Mouse (Mus musculus): ENCODE measurements around the gene Hoxa7. TPM values are rescaled to one million over a fixed set of nuclear protein-coding genes. Genes with fewer than 3 reads are reported as not detected.

The Hoxa7 gene
- total RNA-seq, 1 experiment = 0.89 TPM

- H3K9me3 ChIP-seq (ENCODE audit: control insufficient read depth, insufficient read depth, low read depth, low read length) = no peaks in the 10 kb centered on the region
- TF ChIP-seq MAFK (IDR thresholded peaks at IDR 0.05; ENCODE audit: insufficient read depth, low read depth, low read length) = no peak
- no peak for TF ChIP-seq ZNF384 (IDR thresholded peaks at IDR 0.05; ENCODE audit: low read depth, low read length)
- TF ChIP-seq ZC3H11A (IDR thresholded peaks at IDR 0.05; ENCODE audit: borderline replicate concordance, low read depth, low read length) = no peak
- no peak for TF ChIP-seq HCFC1 (IDR thresholded peaks at IDR 0.05; ENCODE audit: borderline replicate concordance, insufficient read depth, low read length)
- TF ChIP-seq CHD2 (IDR thresholded peaks at IDR 0.05; ENCODE audit: low read depth, low read length) = no peak
- no peak overlapping the region for H3K9ac ChIP-seq (ENCODE audit: insufficient read depth, low read depth, low read length, poor library complexity, severe bottlenecking)
- H3K4me1 ChIP-seq (ENCODE audit: control insufficient read depth in 2 of 2, insufficient read depth in 2 of 2, low read length in 2 of 2, poor library complexity in 1 of 2) = peaks cover 0 to 2% of the 10 kb centered on the region in 2 experiments; a peak in 1 of 4 replicates
- H3K4me3 ChIP-seq (ENCODE audit: insufficient read depth in 1 of 2, low read depth in 1 of 2, low read length in 2 of 2, poor library complexity in 1 of 2, severe bottlenecking in 1 of 2) = no peak overlapping the region
- DNase-seq (ENCODE audit: low read depth, low spot score) = no peak
- in situ Hi-C loops (cut with MboI; ENCODE audit: low sequenced_read_pairs in 2 of 2, unreplicated experiment in 2 of 2) = no loop called here
- H3K27ac ChIP-seq (ENCODE audit: insufficient read depth, low read depth, low read length, poor library complexity, severe bottlenecking) = no peak overlapping the region
- H3K36me3 ChIP-seq (ENCODE audit: control insufficient read depth, insufficient read depth, low read length, poor library complexity, severe bottlenecking) = no peaks in the 10 kb centered on the region
Measured at GRCm38 (mm10) chr6:52248638-52249414, 27.2 kb upstream of the Hoxa7 start.

GRCm38 (mm10) chr6:52247766-52248637, 26.3 kb upstream of the Hoxa7 start:
- Histone ChIP-seq H3K27ac (ENCODE audit: insufficient read depth, low read depth, low read length, poor library complexity, severe bottlenecking) (no peak overlapping the region), H3K9ac (ENCODE audit: insufficient read depth, low read depth, low read length, poor library complexity, severe bottlenecking) (no peak overlapping the region), H3K36me3 (ENCODE audit: control insufficient read depth, insufficient read depth, low read length, poor library complexity, severe bottlenecking) (no peaks in the 10 kb centered on the region), H3K4me1 (ENCODE audit: control insufficient read depth in 2 of 2, insufficient read depth in 2 of 2, low read length in 2 of 2, poor library complexity in 1 of 2) (peaks cover 0 to 3% of the 10 kb centered on the region in 2 experiments; a peak in 2 of 4 replicates), H3K4me3 (ENCODE audit: insufficient read depth in 1 of 2, low read depth in 1 of 2, low read length in 2 of 2, poor library complexity in 1 of 2, severe bottlenecking in 1 of 2) (no peak overlapping the region), H3K9me3 (ENCODE audit: control insufficient read depth, insufficient read depth, low read depth, low read length) (no peaks in the 10 kb centered on the region)
- TF ChIP-seq MAFK (IDR thresholded peaks at IDR 0.05; ENCODE audit: insufficient read depth, low read depth, low read length) (no peak), HCFC1 (IDR thresholded peaks at IDR 0.05; ENCODE audit: borderline replicate concordance, insufficient read depth, low read length) (no peak), CHD2 (IDR thresholded peaks at IDR 0.05; ENCODE audit: low read depth, low read length) (no peak), ZNF384 (IDR thresholded peaks at IDR 0.05; ENCODE audit: low read depth, low read length) (no peak), ZC3H11A (IDR thresholded peaks at IDR 0.05; ENCODE audit: borderline replicate concordance, low read depth, low read length) (no peak)
- in situ Hi-C loops (cut with MboI; ENCODE audit: low sequenced_read_pairs in 2 of 2, unreplicated experiment in 2 of 2) = no loop called here
- no peak for DNase-seq (ENCODE audit: low read depth, low spot score)

- Histone ChIP-seq H3K4me3 (ENCODE audit: insufficient read depth in 1 of 2, low read depth in 1 of 2, low read length in 2 of 2, poor library complexity in 1 of 2, severe bottlenecking in 1 of 2) (no peak overlapping the region), H3K9me3 (ENCODE audit: control insufficient read depth, insufficient read depth, low read depth, low read length) (no peaks in the 10 kb centered on the region), H3K4me1 (ENCODE audit: control insufficient read depth in 2 of 2, insufficient read depth in 2 of 2, low read length in 2 of 2, poor library complexity in 1 of 2) (peaks cover 0 to 3% of the 10 kb centered on the region in 2 experiments; a peak in 2 of 4 replicates), H3K36me3 (ENCODE audit: control insufficient read depth, insufficient read depth, low read length, poor library complexity, severe bottlenecking) (no peaks in the 10 kb centered on the region), H3K27ac (ENCODE audit: insufficient read depth, low read depth, low read length, poor library complexity, severe bottlenecking) (no peak overlapping the region), H3K9ac (ENCODE audit: insufficient read depth, low read depth, low read length, poor library complexity, severe bottlenecking) (no peak overlapping the region)
- TF ChIP-seq MAFK (IDR thresholded peaks at IDR 0.05; ENCODE audit: insufficient read depth, low read depth, low read length) = no peak
- no peak for TF ChIP-seq HCFC1 (IDR thresholded peaks at IDR 0.05; ENCODE audit: borderline replicate concordance, insufficient read depth, low read length)
- no peak for TF ChIP-seq ZNF384 (IDR thresholded peaks at IDR 0.05; ENCODE audit: low read depth, low read length)
- TF ChIP-seq CHD2 (IDR thresholded peaks at IDR 0.05; ENCODE audit: low read depth, low read length) = no peak
- TF ChIP-seq ZC3H11A (IDR thresholded peaks at IDR 0.05; ENCODE audit: borderline replicate concordance, low read depth, low read length) = no peak
- in situ Hi-C loops (cut with MboI; ENCODE audit: low sequenced_read_pairs in 2 of 2, unreplicated experiment in 2 of 2) = no loop called here
- DNase-seq (ENCODE audit: low read depth, low spot score) = no peak
Measured at GRCm38 (mm10) chr6:52246916-52247315, 25.3 kb upstream of the Hoxa7 start.

- in situ Hi-C loops (cut with MboI; ENCODE audit: low sequenced_read_pairs in 2 of 2, unreplicated experiment in 2 of 2) = no loop called here
- TF ChIP-seq HCFC1 (IDR thresholded peaks at IDR 0.05; ENCODE audit: borderline replicate concordance, insufficient read depth, low read length) (no peak), ZC3H11A (IDR thresholded peaks at IDR 0.05; ENCODE audit: borderline replicate concordance, low read depth, low read length) (no peak), MAFK (IDR thresholded peaks at IDR 0.05; ENCODE audit: insufficient read depth, low read depth, low read length) (no peak), ZNF384 (IDR thresholded peaks at IDR 0.05; ENCODE audit: low read depth, low read length) (no peak), CHD2 (IDR thresholded peaks at IDR 0.05; ENCODE audit: low read depth, low read length) (no peak)
- no peak for DNase-seq (ENCODE audit: low read depth, low spot score)
- no peaks in the 10 kb centered on the region for H3K36me3 ChIP-seq (ENCODE audit: control insufficient read depth, insufficient read depth, low read length, poor library complexity, severe bottlenecking)
- H3K9me3 ChIP-seq (ENCODE audit: control insufficient read depth, insufficient read depth, low read depth, low read length) = no peaks in the 10 kb centered on the region
- H3K4me3 ChIP-seq (ENCODE audit: insufficient read depth in 1 of 2, low read depth in 1 of 2, low read length in 2 of 2, poor library complexity in 1 of 2, severe bottlenecking in 1 of 2) = no peak overlapping the region; a peak in 1 of 4 replicates
- no peak overlapping the region for H3K9ac ChIP-seq (ENCODE audit: insufficient read depth, low read depth, low read length, poor library complexity, severe bottlenecking)
- no peak overlapping the region for H3K27ac ChIP-seq (ENCODE audit: insufficient read depth, low read depth, low read length, poor library complexity, severe bottlenecking)
- peaks cover 0 to 3% of the 10 kb centered on the region in 2 experiments; a peak in 2 of 4 replicates for H3K4me1 ChIP-seq (ENCODE audit: control insufficient read depth in 2 of 2, insufficient read depth in 2 of 2, low read length in 2 of 2, poor library complexity in 1 of 2)
Measured at GRCm38 (mm10) chr6:52246403-52246803, 24.7 kb upstream of the Hoxa7 start.

Data from ES-E14 (cell line).